Comparison of ENCODE assay signal across 27 mouse cellular contexts in the genomic region with DNA sequence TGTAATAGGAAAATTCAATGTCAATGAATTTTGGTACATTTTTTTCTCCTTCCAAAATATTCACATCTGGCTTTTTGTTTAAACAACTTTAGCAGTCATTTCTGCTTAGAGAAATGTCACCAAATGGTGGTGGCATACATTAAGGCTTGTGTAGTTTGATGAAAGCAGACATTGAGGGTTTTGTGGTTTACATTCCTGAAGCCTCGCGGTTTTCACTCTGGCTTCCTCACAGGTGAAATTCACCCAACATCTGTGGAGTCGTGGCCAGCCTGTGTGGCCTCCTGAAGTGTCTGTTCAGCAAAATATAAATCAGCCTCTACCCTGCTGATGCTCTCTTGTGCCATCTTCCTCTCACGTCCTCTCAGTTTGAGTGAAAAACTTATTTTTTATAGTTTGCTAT.
"Had no signal": no experiment of that assay in that cellular context is flagged by ENCODE, and none has a peak within 500 bp of the region (broad histone marks: within the 10 kb centered on the region; RNA-seq: fewer than 3 reads in every experiment).

No protein-coding gene starts in this region.

- H3K36me3 ChIP-seq: heart, embryonic 10.5 days; heart, embryonic 12.5 days; hindbrain, embryonic 10.5 days; hindbrain, embryonic 12.5 days; intestine, embryonic 15.5 days; limb, embryonic 13.5 days; liver, embryonic 13.5 days; liver, embryonic 15.5 days had no signal

- ATAC-seq: hindbrain, embryonic 16.5 days; inflammation-experienced regulatory T-cells, adult 6 months; intestine, embryonic 15.5 days; intestine, postnatal 0 days had no signal

- H3K27me3 ChIP-seq: heart, embryonic 12.5 days; hindbrain, embryonic 12.5 days; intestine, embryonic 15.5 days; limb, embryonic 13.5 days; liver, embryonic 13.5 days; liver, embryonic 15.5 days had no signal

- H3K9ac ChIP-seq: heart, embryonic 12.5 days; hindbrain, embryonic 12.5 days; hindbrain, embryonic 14.5 days; intestine, embryonic 15.5 days; limb, embryonic 13.5 days; liver, embryonic 13.5 days; liver, embryonic 15.5 days had no signal

- H3K4me2 ChIP-seq: heart, embryonic 12.5 days; hindbrain, embryonic 12.5 days; hindbrain, embryonic 14.5 days; intestine, embryonic 15.5 days; limb, embryonic 13.5 days; liver, embryonic 11.5 days; liver, embryonic 13.5 days; liver, embryonic 15.5 days had no signal

- DNase-seq: gastrocnemius, adult 2 months; gastrocnemius, postnatal 10 days; gastrocnemius, postnatal 25 days; heart, adult 18-20 months; heart, postnatal 10 days; heart, postnatal 4 days; kidney, adult 18-20 months; kidney, adult 8-10 months; kidney, postnatal 14 days; kidney, postnatal 36 days; layer of hippocampus, adult 9-11 months; layer of hippocampus, postnatal 36 days; left cerebral cortex, postnatal 4 days; liver; liver, embryonic 13.5 days had no signal

- H3K27ac ChIP-seq: gastrocnemius, adult 2 months; heart, embryonic 10.5 days; hindbrain, embryonic 10.5 days; hindbrain, embryonic 12.5 days; hindbrain, embryonic 14.5 days; intestine, embryonic 15.5 days; limb, embryonic 13.5 days; liver, embryonic 13.5 days; liver, embryonic 15.5 days had no signal

- H3K9me3 ChIP-seq: heart, embryonic 10.5 days; heart, embryonic 12.5 days; hindbrain, embryonic 10.5 days; hindbrain, embryonic 12.5 days; intestine, embryonic 15.5 days; limb, embryonic 13.5 days; liver, embryonic 13.5 days; liver, embryonic 15.5 days had no signal

- H3K4me1 ChIP-seq: heart, embryonic 10.5 days; heart, embryonic 12.5 days; hindbrain, embryonic 10.5 days; hindbrain, embryonic 12.5 days; intestine, embryonic 15.5 days; liver, embryonic 13.5 days; liver, embryonic 15.5 days had no signal

- H3K4me3 ChIP-seq: gastrocnemius, adult 2 months; heart, embryonic 10.5 days; heart, embryonic 12.5 days; hindbrain, embryonic 10.5 days; hindbrain, embryonic 12.5 days; intestine, embryonic 15.5 days; limb, embryonic 13.5 days; liver, embryonic 13.5 days; liver, embryonic 15.5 days had no signal
